Mouse (Mus musculus): ENCODE measurements at regions not wholly inside any gene's neighbourhood (a gene's known extent, or its start where the extent isn't known, plus 50 kb on each side); places are given as distances from the start of the nearest gene placed in this dataset.

DNA sequence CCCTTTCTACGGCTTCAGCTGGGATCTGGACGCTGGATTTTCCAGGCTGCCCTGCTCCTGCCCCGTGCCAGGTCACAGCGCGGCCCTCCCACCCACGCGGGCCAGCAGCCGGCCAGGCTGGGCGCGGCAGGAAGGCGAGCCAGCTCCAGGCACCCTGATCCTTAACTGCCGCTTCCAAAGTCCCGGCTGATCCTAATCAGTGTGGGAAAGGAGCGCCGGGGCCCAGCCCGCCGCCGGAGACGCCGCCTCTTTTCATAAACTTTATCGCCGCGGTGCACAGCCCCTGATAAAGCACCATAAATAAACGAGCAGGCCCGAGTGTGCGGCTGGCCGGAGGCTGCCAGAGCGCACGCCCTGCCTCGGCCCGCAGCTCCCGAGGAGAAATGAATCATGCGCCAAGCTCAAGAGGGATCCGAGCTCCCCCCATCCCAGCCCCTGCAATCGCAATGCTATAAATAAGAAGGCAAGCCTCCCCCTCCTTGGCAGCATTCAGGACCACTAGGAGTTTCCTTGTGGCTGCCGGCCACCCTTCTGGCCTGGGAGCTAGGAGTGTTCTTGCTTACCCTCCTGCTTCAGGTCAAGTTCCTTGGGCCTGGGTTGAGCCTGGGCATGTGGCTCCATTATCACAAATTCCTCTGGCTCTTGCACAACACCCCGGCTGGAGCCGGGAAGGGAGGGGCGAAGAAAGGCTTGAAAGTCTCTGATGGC is 118.1 kb upstream of the Hes1 start:
- no peaks in the 10 kb centered on the region for H3K27me3 ChIP-seq
- in situ Hi-C loops (cut with MboI; ENCODE audit: low pct_unique_long_range_greater_than_20kb) = loop anchor here (5.0 kb wide), 3 partner anchors 121 to 241 kb away; no protein-coding TSS in a partner anchor
- CTCF ChIA-PET = interaction anchor here (0.6 to 2.3 kb wide), 4 partner anchors 28 to 211 kb away, joined by 3 to 7 read pairs (median 4); no protein-coding TSS in a partner anchor
- peak; percentile 68 for DNase-seq (ENCODE audit: low read depth, low spot score)
- ATAC-seq = peak; percentile 84
- TF ChIP-seq CTCF (IDR thresholded peaks at IDR 0.05) = no peak
- POLR2A ChIA-PET = interaction anchor here (1.1 kb wide), 1 partner anchor 63 kb away, joined by 4 read pairs; no protein-coding TSS in a partner anchor

DNA sequence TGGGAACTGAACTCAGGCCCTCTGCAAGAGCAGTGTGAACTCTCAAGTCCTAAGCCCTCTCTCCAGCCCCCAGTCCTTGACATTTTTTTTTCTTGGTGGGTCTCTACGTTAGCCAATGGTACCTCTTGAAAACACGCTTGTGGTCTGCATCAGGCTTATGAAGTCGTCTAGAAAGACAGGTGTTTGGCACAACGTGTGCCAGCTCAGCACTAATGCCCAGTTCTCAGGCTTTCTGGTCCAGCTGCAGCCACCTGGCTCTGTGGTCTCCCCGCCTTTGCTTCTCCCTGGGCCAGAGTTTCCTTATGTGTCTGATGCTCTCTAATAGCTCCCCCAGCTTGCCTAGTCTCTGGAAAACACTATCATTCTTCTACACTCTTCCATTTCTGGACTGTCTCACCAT is 117.2 kb upstream of the Hes1 start:
- ChIA-PET POLR2A (no interaction called here), CTCF (interaction anchor here (1.0 to 2.3 kb wide), 4 partner anchors 9 to 212 kb away, joined by 3 to 7 read pairs (median 3); no protein-coding TSS in a partner anchor)
- ATAC-seq (no peak), DNase-seq (ENCODE audit: low read depth, low spot score) (no peak)
- TF ChIP-seq CTCF (IDR thresholded peaks at IDR 0.05) = no peak
- in situ Hi-C loops (cut with MboI; ENCODE audit: low pct_unique_long_range_greater_than_20kb) = loop anchor here (5.0 kb wide), 3 partner anchors 120 to 240 kb away; no protein-coding TSS in a partner anchor
- no peaks in the 10 kb centered on the region for H3K27me3 ChIP-seq

DNA sequence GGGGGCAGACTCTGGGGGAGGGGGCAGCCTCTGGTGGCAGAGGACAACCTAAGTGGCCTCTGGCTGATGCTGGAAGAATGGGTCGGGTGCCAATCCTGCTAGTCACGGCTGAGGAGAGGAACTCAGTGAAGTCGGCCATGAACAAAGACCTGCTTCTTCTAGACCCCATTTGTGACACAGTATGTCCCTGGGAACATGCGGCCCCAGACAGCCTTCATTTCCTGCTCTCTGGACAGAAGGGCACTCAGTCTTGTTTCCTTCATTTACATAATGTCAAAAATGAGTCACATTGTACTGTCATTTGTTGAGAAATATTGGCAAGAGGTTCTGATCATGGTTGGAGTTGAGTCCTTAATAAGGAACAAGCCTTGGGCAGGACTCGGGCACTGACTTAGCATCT is 116.5 kb upstream of the Hes1 start:
- in situ Hi-C loops (cut with MboI; ENCODE audit: low pct_unique_long_range_greater_than_20kb) = loop anchor here (5.0 kb wide), 3 partner anchors 120 to 240 kb away; no protein-coding TSS in a partner anchor
- DNase-seq (ENCODE audit: low read depth, low spot score) (no peak), ATAC-seq (no peak)
- ChIA-PET CTCF (interaction anchor here (1.2 to 1.3 kb wide), 2 partner anchors 10 to 25 kb away, joined by 3 read pairs; no protein-coding TSS in a partner anchor), POLR2A (no interaction called here)
- H3K27me3 ChIP-seq = no peaks in the 10 kb centered on the region
- TF ChIP-seq CTCF (IDR thresholded peaks at IDR 0.05) = no peak

- POLR2A ChIA-PET = no interaction called here
- H3K27me3 ChIP-seq = no peaks in the 10 kb centered on the region
- CTCF ChIA-PET = interaction anchor here (0.6 kb wide), 1 partner anchor 22 kb away, joined by 4 read pairs; no protein-coding TSS in a partner anchor
- no peak for DNase-seq (ENCODE audit: low read depth, low spot score)
- ATAC-seq = no peak
- TF ChIP-seq CTCF (IDR thresholded peaks at IDR 0.05) = no peak
- in situ Hi-C loops (cut with MboI; ENCODE audit: low pct_unique_long_range_greater_than_20kb) = no loop called here
Observed at GRCm38 (mm10) chr16:29950136-29950535, 114.0 kb upstream of the Hes1 start.

- ChIA-PET POLR2A (no interaction called here), CTCF (interaction anchor here (0.6 kb wide), 1 partner anchor 21 kb away, joined by 4 read pairs; no protein-coding TSS in a partner anchor)
- DNase-seq (ENCODE audit: low read depth, low spot score) (no peak), ATAC-seq (no peak)
- no peaks in the 10 kb centered on the region for H3K27me3 ChIP-seq
- in situ Hi-C loops (cut with MboI; ENCODE audit: low pct_unique_long_range_greater_than_20kb) = no loop called here
- TF ChIP-seq CTCF (IDR thresholded peaks at IDR 0.05) = no peak
Observed at GRCm38 (mm10) chr16:29950791-29951190, 113.4 kb upstream of the Hes1 start.

DNA sequence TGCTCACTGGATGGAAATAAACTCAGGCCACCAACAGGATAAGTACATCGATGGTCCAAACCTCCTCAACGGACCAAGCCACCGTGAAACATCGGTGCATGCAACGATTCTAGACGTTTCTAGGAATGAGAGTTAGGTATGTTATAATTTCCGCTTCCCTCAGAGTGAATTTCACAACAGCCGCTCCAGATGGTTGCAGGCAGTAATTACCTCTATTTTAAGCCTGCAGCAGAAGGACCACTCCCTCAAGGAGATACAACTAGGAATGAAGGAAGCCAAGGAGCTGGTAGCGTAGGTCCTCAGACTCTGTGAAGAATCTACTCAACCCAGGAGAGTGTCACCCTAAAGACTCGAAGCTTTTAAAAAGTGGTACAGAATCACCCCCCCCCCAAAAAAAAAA is 109.5 kb upstream of the Hes1 start:
- no peak for ATAC-seq
- CTCF ChIA-PET = interaction anchor here (1.1 kb wide), 1 partner anchor 76 kb away, joined by 3 read pairs; no protein-coding TSS in a partner anchor
- in situ Hi-C loops (cut with MboI; ENCODE audit: low pct_unique_long_range_greater_than_20kb) = no loop called here

GRCm38 (mm10) chr16:29956904-29957303 is 107.3 kb upstream of the Hes1 start:
- POLR2A ChIA-PET = no interaction called here
- ATAC-seq = no peak
- TF ChIP-seq CTCF (IDR thresholded peaks at IDR 0.05) = no peak
- CTCF ChIA-PET = no interaction called here
- in situ Hi-C loops (cut with MboI; ENCODE audit: low pct_unique_long_range_greater_than_20kb) = no loop called here
- no peak for DNase-seq (ENCODE audit: low read depth, low spot score)
- H3K27me3 ChIP-seq = no peaks in the 10 kb centered on the region

More for the DNA sequence above, 109.5 kb upstream of the Hes1 start:
- no peak for DNase-seq (ENCODE audit: low read depth, low spot score)
- TF ChIP-seq CTCF (IDR thresholded peaks at IDR 0.05) = no peak
- H3K27me3 ChIP-seq = no peaks in the 10 kb centered on the region
- POLR2A ChIA-PET = no interaction called here

GRCm38 (mm10) chr16:29959939-29960637 is 104.1 kb upstream of the Hes1 start:
- no peak for DNase-seq (ENCODE audit: low read depth, low spot score)
- H3K27me3 ChIP-seq = no peaks in the 10 kb centered on the region
- ChIA-PET POLR2A (no interaction called here), CTCF (no interaction called here)
- no peak for ATAC-seq
- TF ChIP-seq CTCF (IDR thresholded peaks at IDR 0.05) = no peak
- in situ Hi-C loops (cut with MboI; ENCODE audit: low pct_unique_long_range_greater_than_20kb) = loop anchor here (5.0 kb wide), 1 partner anchor 37 kb away; no protein-coding TSS in a partner anchor

GRCm38 (mm10) chr16:29963284-29963683 is 100.9 kb upstream of the Hes1 start:
- no peaks in the 10 kb centered on the region for H3K27me3 ChIP-seq
- POLR2A ChIA-PET = no interaction called here
- in situ Hi-C loops (cut with MboI; ENCODE audit: low pct_unique_long_range_greater_than_20kb) = loop anchor here (5.0 kb wide), 1 partner anchor 34 kb away; no protein-coding TSS in a partner anchor
- no peak for DNase-seq (ENCODE audit: low read depth, low spot score)
- CTCF ChIA-PET = interaction anchor here (0.9 kb wide), 1 partner anchor 90 kb away, joined by 4 read pairs; no protein-coding TSS in a partner anchor
- no peak for TF ChIP-seq CTCF (IDR thresholded peaks at IDR 0.05)
- ATAC-seq = no peak

GRCm38 (mm10) chr16:29964563-29964962 is 99.6 kb upstream of the Hes1 start:
- no peak for TF ChIP-seq CTCF (IDR thresholded peaks at IDR 0.05)
- H3K27me3 ChIP-seq = no peaks in the 10 kb centered on the region
- ChIA-PET POLR2A (no interaction called here), CTCF (no interaction called here)
- DNase-seq (ENCODE audit: low read depth, low spot score) = no peak
- no peak for ATAC-seq
- in situ Hi-C loops (cut with MboI; ENCODE audit: low pct_unique_long_range_greater_than_20kb) = loop anchor here (5.0 kb wide), 1 partner anchor 33 kb away; no protein-coding TSS in a partner anchor

GRCm38 (mm10) chr16:29968743-29969142 is 95.4 kb upstream of the Hes1 start:
- CTCF ChIA-PET = no interaction called here
- H3K27me3 ChIP-seq = no peaks in the 10 kb centered on the region
- POLR2A ChIA-PET = no interaction called here
- DNase-seq (ENCODE audit: low read depth, low spot score) = no peak
- no peak for TF ChIP-seq CTCF (IDR thresholded peaks at IDR 0.05)
- ATAC-seq = no peak
- in situ Hi-C loops (cut with MboI; ENCODE audit: low pct_unique_long_range_greater_than_20kb) = no loop called here
